Mouse (Mus musculus) thymus, adult 2 months (tissue): ENCODE data around the gene Spata31d1c. TPM values are rescaled to one million over a fixed set of nuclear protein-coding genes. Genes with fewer than 3 reads are reported as not detected.

Experiments
- DNase-seq: peaks from one replicate; pipeline ENCODE4 v3.0.0; 2021
- H3K27ac ChIP-seq: fragments of 200-500 bp; 2 replicates; pipeline ENCODE4 v1.5.1; 2012; ENCODE audit warnings: low read length, control low read depth; ENCODE audit not compliant: control insufficient read depth, insufficient read depth
- H3K27me3 ChIP-seq: fragments of 200-500 bp; 2 replicates; pipeline ENCODE4 v1.6.1; 2012; ENCODE audit warnings: mild to moderate bottlenecking, low read length, moderate library complexity, mixed read lengths; ENCODE audit not compliant: control insufficient read depth, insufficient read depth
- H3K36me3 ChIP-seq: fragments of 200-500 bp; 2 replicates; pipeline ENCODE4 v1.6.1; 2012; ENCODE audit warnings: mild to moderate bottlenecking, low read length, moderate library complexity; ENCODE audit not compliant: control insufficient read depth, insufficient read depth
- H3K4me1 ChIP-seq: fragments of 200-500 bp; replicated peaks from 2 replicates; pipeline ENCODE4 v1.6.1; 2012; ENCODE audit warnings: low read length; ENCODE audit not compliant: control insufficient read depth, insufficient read depth
- H3K4me3 ChIP-seq: fragments of 200-500 bp; 2 replicates; pipeline ENCODE4 v1.5.1; 2012; ENCODE audit warnings: mild to moderate bottlenecking, low read length, control low read depth, moderate library complexity; ENCODE audit not compliant: control insufficient read depth, insufficient read depth
- CTCF ChIP-seq: fragments of 200-500 bp; IDR thresholded peaks from 2 replicates; pipeline ENCODE4 v1.5.1; 2012; ENCODE audit warnings: mild to moderate bottlenecking, control low read depth, low read length, moderate library complexity, borderline replicate concordance; ENCODE audit not compliant: control insufficient read depth, poor library complexity, insufficient read depth; ENCODE audit errors: extremely low read depth
- POLR2A ChIP-seq: fragments of 200-500 bp; IDR thresholded peaks from 2 replicates; pipeline ENCODE4 v1.6.1; 2012; ENCODE audit warnings: mild to moderate bottlenecking, low read length, control low read depth, moderate library complexity; ENCODE audit not compliant: control insufficient read depth, poor library complexity, insufficient read depth; ENCODE audit errors: extremely low read depth
- WGBS: fragments of 180-500 bp; shearing (Covaris S2); methylation state at CpG from one replicate; pipeline ENCODE4 v1.1.7; 2018; 5-methylcytosine and 5-hydroxymethylcytosine counted together
- polyA plus RNA-seq: library from polyadenylated mRNA; depleted of rRNA; stranded (reverse); fragments of >200 nt; gene quantifications from 2 replicates; pipeline ENCODE4 v1.2.3, GENCODE M21; 2012; rRNA removed

The Spata31d1c gene
- polyA plus RNA-seq = not detected in 2 replicates

- DNase-seq = no peak
- no peak for TF ChIP-seq CTCF
- TF ChIP-seq POLR2A = no peak
Observed at GRCm38 (mm10) chr13:65032758-65033157, at the start of gene Spata31d1c. Spata31d1c (plus strand) TSS chr13:65033058.

GRCm38 (mm10) chr13:64988828-64989227, 44.0 kb upstream of the Spata31d1c start:
- no peak for DNase-seq
- no peak overlapping the region for H3K4me3 ChIP-seq
- H3K36me3 ChIP-seq = no peaks in the 10 kb centered on the region
- no peaks in the 10 kb centered on the region for H3K27me3 ChIP-seq
- no peak overlapping the region for H3K27ac ChIP-seq
- H3K4me1 ChIP-seq = no peaks in the 10 kb centered on the region
- TF ChIP-seq POLR2A = no peak
- no peak for TF ChIP-seq CTCF

More at GRCm38 (mm10) chr13:65032758-65033157, at the start of gene Spata31d1c:
- Histone ChIP-seq H3K36me3 (no peaks in the 10 kb centered on the region), H3K4me1 (no peaks in the 10 kb centered on the region), H3K27me3 (no peaks in the 10 kb centered on the region), H3K27ac (no peak within 1 kb of the TSS), H3K4me3 (no peak within 1 kb of the TSS)

- H3K4me1 ChIP-seq = no peaks in the 10 kb centered on the region
- no peak for DNase-seq
- H3K36me3 ChIP-seq = no peaks in the 10 kb centered on the region
- no peak overlapping the region for H3K27ac ChIP-seq
- H3K27me3 ChIP-seq = no peaks in the 10 kb centered on the region
- H3K4me3 ChIP-seq = no peak overlapping the region
- TF ChIP-seq POLR2A (no peak), CTCF (no peak)
Observed at GRCm38 (mm10) chr13:65005414-65005813, 27.4 kb upstream of the Spata31d1c start.

- H3K27me3 ChIP-seq = no peaks in the 10 kb centered on the region
- DNase-seq = no peak
- no peak overlapping the region for H3K4me3 ChIP-seq
- TF ChIP-seq POLR2A (no peak), CTCF (no peak)
- H3K4me1 ChIP-seq = no peaks in the 10 kb centered on the region
- H3K27ac ChIP-seq = no peak overlapping the region
- 90% methylated on average over 1 of the region's 1 CpGs for WGBS
- H3K36me3 ChIP-seq = no peaks in the 10 kb centered on the region
Observed at GRCm38 (mm10) chr13:65006760-65007159, 26.1 kb upstream of the Spata31d1c start.

- TF ChIP-seq POLR2A (no peak), CTCF (no peak)
- DNase-seq = no peak
- H3K27ac ChIP-seq = no peak overlapping the region
- no peak overlapping the region for H3K4me3 ChIP-seq
- no peaks in the 10 kb centered on the region for H3K36me3 ChIP-seq
- no peaks in the 10 kb centered on the region for H3K27me3 ChIP-seq
- no peaks in the 10 kb centered on the region for H3K4me1 ChIP-seq
- WGBS = 77% methylated on average over 1 of the region's 1 CpGs
Observed at GRCm38 (mm10) chr13:65007971-65008370, 24.9 kb upstream of the Spata31d1c start.

GRCm38 (mm10) chr13:65011052-65011738, 21.7 kb upstream of the Spata31d1c start:
- no peaks in the 10 kb centered on the region for H3K4me1 ChIP-seq
- H3K4me3 ChIP-seq = no peak overlapping the region
- no peak for DNase-seq
- H3K27ac ChIP-seq = no peak overlapping the region
- H3K36me3 ChIP-seq = no peaks in the 10 kb centered on the region
- H3K27me3 ChIP-seq = no peaks in the 10 kb centered on the region
- 81% methylated on average over 4 of the region's 4 CpGs for WGBS
- TF ChIP-seq POLR2A (no peak), CTCF (no peak)

GRCm38 (mm10) chr13:65035057-65035456, 2.2 kb downstream of the Spata31d1c start:
- Histone ChIP-seq H3K4me3 (no peak overlapping the region), H3K27ac (no peak overlapping the region), H3K27me3 (no peaks in the 10 kb centered on the region), H3K36me3 (no peaks in the 10 kb centered on the region), H3K4me1 (no peaks in the 10 kb centered on the region)
- 62% methylated on average over 4 of the region's 4 CpGs for WGBS
- TF ChIP-seq POLR2A (no peak), CTCF (no peak)
- DNase-seq = no peak

- H3K36me3 ChIP-seq = no peaks in the 10 kb centered on the region
- WGBS = 90% methylated on average over 9 of the region's 9 CpGs
- H3K27ac ChIP-seq = no peak within 1 kb of the TSS
- H3K27me3 ChIP-seq = no peaks in the 10 kb centered on the region
- DNase-seq = no peak
- H3K4me1 ChIP-seq = no peaks in the 10 kb centered on the region
- no peak within 1 kb of the TSS for H3K4me3 ChIP-seq
- TF ChIP-seq CTCF (no peak), POLR2A (no peak)
Observed at GRCm38 (mm10) chr13:65052660-65053059, 19.8 kb downstream of the Spata31d1c start, which contains the start of gene Prss47. Prss47 (minus strand) TSS chr13:65052760.
